Mouse (Mus musculus) olfactory bulb, adult 2 months (tissue): ENCODE results near the gene Wdr18. TPM values are rescaled to one million over a fixed set of nuclear protein-coding genes. Genes with fewer than 3 reads are reported as not detected.
A peak's percentile ranks its signal among the peaks of the same experiment; 100 is the strongest.

Experiments used
- H3K27ac ChIP-seq: fragments of 200-500 bp; 2 replicates; pipeline ENCODE4 v1.5.1; 2012; ENCODE audit warnings: low read depth, low read length; ENCODE audit not compliant: insufficient read depth
- H3K4me1 ChIP-seq: fragments of 200-500 bp; 2 replicates; pipeline ENCODE4 v1.6.1; 2012; ENCODE audit warnings: low read length; ENCODE audit not compliant: control insufficient read depth, insufficient read depth
- H3K4me3 ChIP-seq: fragments of 200-500 bp; 2 replicates; pipeline ENCODE4 v1.5.1; 2012; ENCODE audit warnings: mild to moderate bottlenecking, low read depth, low read length, moderate library complexity; ENCODE audit not compliant: insufficient read depth
- CTCF ChIP-seq: fragments of 200-500 bp; IDR thresholded peaks from 2 replicates; pipeline ENCODE4 v1.5.1; 2012; ENCODE audit warnings: low read depth, mild to moderate bottlenecking, low read length, moderate library complexity; ENCODE audit not compliant: insufficient read depth
- POLR2A ChIP-seq: fragments of 200-500 bp; IDR thresholded peaks from 2 replicates; pipeline ENCODE4 v1.6.1; 2012; ENCODE audit warnings: mild to moderate bottlenecking, low read depth, low read length, moderate library complexity; ENCODE audit not compliant: insufficient read depth
- WGBS: fragments of 180-500 bp; shearing (Covaris S2); methylation state at CpG from one replicate; pipeline ENCODE4 v1.1.7; 2018; 5-methylcytosine and 5-hydroxymethylcytosine counted together
- polyA plus RNA-seq: library from polyadenylated mRNA; stranded (reverse); fragments of >200 nt; gene quantifications from 2 replicates; pipeline ENCODE4 v1.2.4, GENCODE M21; 2012; ENCODE audit warnings: low replicate concordance; ENCODE audit not compliant: missing spikeins, insufficient read depth, insufficient read length

Wdr18 gene
- polyA plus RNA-seq, result not detected in 2 replicates

DNA sequence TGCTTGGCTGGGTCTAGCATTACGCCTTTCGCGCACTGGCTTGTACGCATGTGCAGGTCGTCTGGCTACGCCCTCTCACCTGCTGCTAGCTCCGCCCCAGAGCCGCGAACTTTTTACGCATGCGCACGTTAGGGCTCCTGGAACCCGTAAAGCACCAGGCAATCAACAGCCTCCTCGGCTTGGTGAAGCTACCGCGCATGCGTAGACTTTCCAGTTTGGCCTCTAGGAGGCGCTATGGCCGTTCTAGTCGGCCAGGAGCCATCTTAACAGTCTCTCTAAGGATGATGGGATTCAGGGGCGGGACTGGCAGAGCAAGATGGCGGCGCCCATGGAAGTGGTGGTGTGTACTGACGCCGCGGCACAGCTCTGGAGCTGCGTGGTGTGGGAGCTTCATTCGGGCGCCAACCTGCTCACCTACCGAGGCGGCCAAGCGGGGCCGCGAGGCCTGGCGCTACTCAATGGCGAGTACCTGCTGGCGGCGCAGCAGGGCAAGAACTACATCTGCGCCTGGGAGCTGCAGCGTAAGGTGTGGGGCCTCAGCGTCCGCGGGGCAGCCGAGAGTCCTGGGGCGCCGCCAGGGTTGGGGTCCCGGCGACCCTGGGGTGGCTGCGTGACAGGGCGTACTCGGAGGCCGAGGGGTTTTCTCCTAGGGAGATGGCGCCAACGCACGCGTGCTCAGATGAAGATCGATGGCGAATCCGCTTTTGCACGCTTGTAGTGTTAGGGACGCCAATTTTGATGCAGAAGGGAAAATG lies at the start of gene Wdr18:
Gene Wdr18, plus strand, starts transcription at position 306 of the 755 bp plus-strand sequence.
- WGBS, result under 1% methylated on average over 61 of the region's 61 CpGs
- Histone ChIP-seq H3K4me1 (peaks cover 6% of the 10 kb centered on the region; the same call in 1 of the 2 replicates), H3K4me3 (peak within 1 kb of the TSS; percentile 98), H3K27ac (no peak within 1 kb of the TSS)
- TF ChIP-seq POLR2A (peak; percentile 49; the same call in 1 of the 2 replicates), CTCF (peak; percentile 65; the same call in 1 of the 2 replicates)

DNA sequence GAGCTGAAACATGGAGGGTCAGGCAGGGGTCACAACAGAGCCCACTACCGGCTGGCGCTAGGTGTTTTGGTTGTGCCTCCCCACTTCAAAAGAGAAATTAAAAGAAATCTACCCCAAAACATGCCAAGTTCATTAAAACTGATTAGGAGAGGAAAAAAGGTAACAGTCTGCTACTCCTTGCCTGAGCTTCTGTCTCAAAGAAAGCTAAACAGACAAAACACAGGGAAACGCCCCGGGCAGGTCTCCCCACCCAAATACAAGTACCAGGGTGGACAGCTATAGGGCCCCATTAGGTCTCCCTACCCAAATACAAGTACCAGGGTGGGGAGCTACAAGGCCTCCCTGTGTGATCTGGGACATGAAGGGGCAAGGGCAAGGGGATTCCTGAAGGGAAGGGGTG lies 49.4 kb upstream of the Wdr18 start, which contains the start of gene Gm26602:
Gene Gm26602, plus strand, starts transcription at position 301 of the 400 bp plus-strand sequence.
- Histone ChIP-seq H3K4me1 (peaks cover 42% of the 10 kb centered on the region), H3K4me3 (no peak within 1 kb of the TSS), H3K27ac (peak within 1 kb of the TSS; percentile 92; the same call in 1 of the 2 replicates)
- TF ChIP-seq POLR2A, result no peak
- TF ChIP-seq CTCF, result no peak
- 93% methylated on average over 4 of the region's 4 CpGs for WGBS

DNA sequence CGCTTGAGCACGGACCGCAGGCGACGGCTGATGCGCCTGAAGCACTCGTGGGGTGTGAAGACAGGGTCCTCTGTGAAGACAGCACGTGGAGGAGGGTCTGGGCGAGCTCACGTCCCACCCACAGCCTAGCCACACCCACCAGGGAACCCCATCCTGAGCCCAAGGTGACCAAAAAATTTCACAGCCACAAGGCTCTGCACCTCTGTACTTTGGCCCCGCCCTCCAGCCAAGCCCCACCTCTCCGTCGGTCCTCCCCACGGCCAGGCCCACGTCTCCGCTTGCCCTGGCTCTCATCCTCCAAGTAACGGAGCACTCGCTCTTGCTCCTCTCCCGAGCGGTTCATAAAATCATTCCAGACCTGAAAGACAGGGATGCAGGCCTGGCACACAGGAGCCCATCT lies 47.5 kb upstream of the Wdr18 start:
- no peak for TF ChIP-seq POLR2A
- no peak for TF ChIP-seq CTCF
- WGBS, result 77% methylated on average over 20 of the region's 20 CpGs
- peaks cover 45% of the 10 kb centered on the region for H3K4me1 ChIP-seq
- H3K4me3 ChIP-seq, result no peak overlapping the region
- no peak overlapping the region for H3K27ac ChIP-seq

DNA sequence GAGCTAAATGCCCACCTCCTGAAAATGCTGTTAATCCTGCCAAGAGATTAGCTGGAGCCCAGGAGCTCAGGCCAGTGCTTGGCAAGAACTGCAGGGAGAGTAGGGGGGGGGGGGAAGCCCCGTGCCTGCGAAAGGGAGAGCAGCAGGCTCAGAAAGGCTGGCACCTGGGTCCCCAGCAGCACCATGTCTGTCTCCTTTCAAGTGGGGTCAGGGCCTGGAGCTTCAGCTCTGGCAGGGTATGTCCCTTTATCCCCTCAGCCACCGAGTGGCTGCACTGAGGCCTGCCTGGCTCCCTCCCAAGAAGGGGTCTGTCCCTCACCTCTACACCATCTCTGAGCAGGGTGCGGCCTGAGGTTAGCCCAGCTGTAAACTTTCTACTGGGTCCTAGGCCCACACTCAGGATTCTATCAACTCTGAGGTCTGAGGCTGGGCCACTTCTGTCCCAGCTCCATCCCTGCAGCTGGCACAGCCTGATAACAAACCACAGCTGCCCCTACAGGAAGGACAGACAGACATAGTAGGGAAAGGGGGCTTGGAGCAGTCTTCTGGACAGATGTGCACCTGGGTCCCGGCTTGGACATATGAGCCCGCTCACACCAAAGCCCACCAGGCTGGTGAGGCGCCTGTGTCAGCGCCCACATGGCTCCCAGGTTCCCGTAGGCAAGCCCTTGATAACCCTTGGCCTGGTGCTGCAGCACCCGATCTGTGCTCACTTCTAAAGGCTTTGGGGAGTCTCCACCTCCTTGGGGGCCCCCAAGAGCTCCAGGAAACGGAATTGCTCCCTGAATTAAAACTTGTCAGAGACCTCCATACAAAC lies 45.6 kb upstream of the Wdr18 start:
- 48% methylated on average over 11 of the region's 11 CpGs for WGBS
- Histone ChIP-seq H3K27ac (no peak overlapping the region), H3K4me3 (no peak overlapping the region), H3K4me1 (peaks cover 49% of the 10 kb centered on the region)
- TF ChIP-seq CTCF (no peak), POLR2A (no peak)

DNA sequence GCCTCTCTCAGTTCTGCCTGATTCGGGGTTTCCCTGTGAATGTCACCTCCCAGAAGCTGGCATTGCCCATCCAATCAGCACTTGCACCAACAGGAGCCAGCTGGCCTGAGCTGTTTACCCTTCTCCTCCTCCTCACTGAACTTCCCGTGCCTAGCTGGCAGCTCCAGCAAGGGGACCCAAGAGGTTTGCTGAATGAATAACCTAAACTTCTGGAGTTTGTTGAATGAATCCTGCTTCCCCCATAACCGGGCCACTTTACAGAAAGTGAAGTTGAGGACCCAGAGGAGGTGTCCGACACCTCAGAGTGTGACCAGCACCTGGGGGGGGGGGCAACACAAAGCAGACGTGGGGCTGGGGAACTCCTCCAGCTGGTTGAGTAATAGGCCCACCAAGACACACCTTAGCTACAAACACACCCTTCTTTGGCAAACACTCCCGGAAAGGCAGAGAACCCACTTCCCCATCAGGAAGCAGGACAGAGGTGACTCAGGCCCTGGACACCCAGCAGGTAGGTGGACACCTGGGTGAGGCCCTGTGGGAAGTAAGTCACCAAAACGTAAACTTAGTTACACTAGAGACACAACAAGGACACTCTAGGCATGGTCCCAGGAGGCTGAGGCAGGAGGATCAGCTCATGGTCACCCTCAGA lies 44.9 kb upstream of the Wdr18 start:
- Histone ChIP-seq H3K4me1 (peaks cover 45% of the 10 kb centered on the region), H3K27ac (no peak overlapping the region), H3K4me3 (no peak overlapping the region)
- TF ChIP-seq POLR2A (no peak), CTCF (no peak)
- WGBS, result 35% methylated on average over 7 of the region's 7 CpGs

DNA sequence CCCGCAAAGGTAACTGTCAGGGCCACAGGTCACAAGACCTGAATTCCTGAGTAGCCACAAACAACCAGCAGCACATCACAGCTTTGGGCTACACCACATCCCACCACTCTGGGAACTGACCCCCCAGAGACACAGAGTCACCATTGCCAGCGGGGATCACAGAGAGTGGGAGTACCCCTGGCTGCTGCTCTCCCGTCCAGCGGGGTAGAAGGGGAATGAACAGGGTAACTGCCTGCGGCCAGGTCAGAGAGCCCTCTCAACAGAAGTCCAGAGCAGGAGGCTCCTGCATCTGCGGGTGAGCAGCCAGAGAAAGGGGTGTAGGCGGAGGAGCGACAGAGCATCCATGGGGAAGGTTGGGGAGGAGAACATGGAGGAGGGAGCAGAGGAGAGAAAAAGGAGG lies 43.9 kb upstream of the Wdr18 start:
- 4% methylated on average over 8 of the region's 8 CpGs for WGBS
- TF ChIP-seq CTCF (no peak), POLR2A (no peak)
- Histone ChIP-seq H3K4me3 (peak overlapping the region; percentile 86), H3K27ac (peak overlapping the region; percentile 83), H3K4me1 (peaks cover 55% of the 10 kb centered on the region)

DNA sequence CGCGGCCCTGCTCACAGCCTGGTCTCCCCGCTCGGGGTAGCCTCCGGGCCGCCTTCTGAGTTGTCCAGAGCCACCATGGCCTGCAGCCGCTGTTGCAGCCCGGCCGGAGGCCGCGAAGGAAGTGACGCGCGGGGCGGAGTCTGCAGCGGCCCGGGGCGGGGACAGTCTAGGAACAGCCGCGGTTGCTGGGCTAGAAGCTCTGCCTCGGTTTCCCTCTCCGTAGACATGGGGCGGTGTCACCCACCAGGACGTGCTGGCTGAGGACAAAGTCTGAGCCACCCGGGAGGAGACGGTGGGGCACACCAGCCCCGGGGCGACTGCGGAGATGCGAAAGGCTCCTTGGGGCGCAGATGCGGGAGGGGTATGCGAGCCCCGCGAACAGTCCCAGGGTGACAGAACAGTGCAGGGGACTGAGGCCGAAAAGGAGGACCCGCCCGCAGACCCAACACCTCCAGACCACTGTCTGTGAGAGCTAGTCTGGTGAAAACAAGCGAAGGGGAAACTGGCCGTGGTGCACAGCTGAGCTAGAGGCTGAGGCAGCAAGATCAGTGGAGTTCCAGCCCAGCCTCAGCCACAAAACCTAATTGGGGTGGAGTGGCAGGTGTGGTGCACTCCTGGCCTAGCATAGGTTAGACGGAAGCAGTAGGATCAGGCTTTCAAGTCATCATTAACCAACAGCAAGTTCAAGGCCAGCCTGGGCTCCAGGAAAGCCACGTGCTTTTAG lies 43.0 kb upstream of the Wdr18 start, which contains the start of gene Kiss1r:
Gene Kiss1r, plus strand, starts transcription at position 164 of the 724 bp plus-strand sequence.
- Histone ChIP-seq H3K4me3 (peak within 1 kb of the TSS; percentile 86), H3K4me1 (peaks cover 60% of the 10 kb centered on the region), H3K27ac (peak within 1 kb of the TSS; percentile 83)
- WGBS, result 2% methylated on average over 42 of the region's 42 CpGs
- TF ChIP-seq POLR2A, result peak; percentile 94
- TF ChIP-seq CTCF, result no peak

DNA sequence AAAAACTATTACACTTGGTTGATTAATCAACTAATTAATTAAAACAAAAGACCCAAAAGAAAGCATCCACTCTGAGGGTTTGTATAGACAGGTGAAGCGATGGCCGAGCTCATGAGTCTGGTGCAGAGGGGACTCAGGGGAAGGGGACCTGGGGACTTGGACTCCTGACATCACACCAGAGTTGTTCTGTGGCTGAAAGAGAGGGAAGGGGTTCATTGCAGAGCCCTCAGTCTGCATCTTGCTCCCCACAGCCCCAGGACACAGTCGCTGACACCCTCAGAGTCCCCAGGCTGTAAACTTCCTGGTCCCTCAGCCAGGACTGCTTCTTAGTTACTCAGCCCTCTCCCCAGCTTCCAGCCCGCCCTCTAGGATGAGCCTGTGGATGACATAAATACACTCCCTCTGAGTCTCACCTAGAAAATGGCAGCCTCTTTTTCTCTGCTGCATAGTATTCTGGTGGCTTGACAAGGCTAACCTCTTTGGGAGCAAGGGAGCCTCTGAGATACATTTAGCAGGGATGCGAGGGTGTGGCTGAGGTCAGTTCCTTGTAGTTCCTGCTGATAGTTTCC lies 42.3 kb upstream of the Wdr18 start:
- Histone ChIP-seq H3K4me3 (no peak overlapping the region), H3K4me1 (peaks cover 54% of the 10 kb centered on the region), H3K27ac (no peak overlapping the region)
- 61% methylated on average over 5 of the region's 5 CpGs for WGBS
- TF ChIP-seq CTCF (no peak), POLR2A (no peak)
